Mouse (Mus musculus) liver (tissue): ENCODE measurements around the gene Ciart.
"Not testable (repeated sequence)": the region's sequence is repeated elsewhere in the genome, so short reads cannot be mapped to it uniquely, and the experiment has no call there.

Experiments used
- DNase-seq: peaks from one replicate; pipeline ENCODE4 v3.0.0-alpha.2; 2020; ENCODE audit warnings: mixed read lengths

Gene Ciart

DNA sequence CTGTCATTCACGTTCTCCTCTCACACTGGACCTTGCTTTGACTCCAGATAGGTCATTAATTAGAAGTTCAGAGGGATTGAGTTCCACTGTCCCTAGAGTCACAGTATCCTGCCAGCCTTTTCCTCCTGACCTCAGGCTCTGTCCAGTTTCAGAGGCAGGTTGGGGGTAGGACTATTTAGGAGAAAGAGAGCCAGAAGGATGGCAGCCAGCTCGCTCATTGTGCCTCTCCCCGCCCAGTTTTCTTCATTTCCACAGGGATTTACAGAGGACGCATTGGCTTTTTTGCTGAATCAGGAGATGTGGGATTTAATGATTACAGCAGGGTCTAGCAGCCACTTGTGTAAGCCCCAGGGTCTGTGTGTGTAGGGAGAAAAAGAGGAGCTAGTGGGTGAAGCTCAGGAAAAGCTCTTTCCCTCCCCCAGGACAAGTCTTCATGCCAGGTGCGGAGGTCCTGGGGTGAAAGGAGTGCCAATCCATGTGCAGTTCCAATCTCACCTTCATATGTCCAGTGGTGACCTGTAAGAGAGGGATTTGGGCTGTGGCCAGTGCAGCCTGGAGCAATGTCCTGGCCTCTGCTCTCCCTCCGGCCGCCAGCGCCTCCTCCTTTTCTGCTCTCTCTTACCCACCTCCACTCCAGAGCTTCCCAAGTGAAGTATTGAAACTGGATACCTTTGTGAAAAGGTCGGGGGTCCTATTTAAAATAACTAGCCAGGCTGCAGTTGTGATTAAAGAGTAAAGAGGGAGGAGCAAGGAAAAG, 19.7 kb upstream of the Ciart start:
- no peak for DNase-seq

DNA sequence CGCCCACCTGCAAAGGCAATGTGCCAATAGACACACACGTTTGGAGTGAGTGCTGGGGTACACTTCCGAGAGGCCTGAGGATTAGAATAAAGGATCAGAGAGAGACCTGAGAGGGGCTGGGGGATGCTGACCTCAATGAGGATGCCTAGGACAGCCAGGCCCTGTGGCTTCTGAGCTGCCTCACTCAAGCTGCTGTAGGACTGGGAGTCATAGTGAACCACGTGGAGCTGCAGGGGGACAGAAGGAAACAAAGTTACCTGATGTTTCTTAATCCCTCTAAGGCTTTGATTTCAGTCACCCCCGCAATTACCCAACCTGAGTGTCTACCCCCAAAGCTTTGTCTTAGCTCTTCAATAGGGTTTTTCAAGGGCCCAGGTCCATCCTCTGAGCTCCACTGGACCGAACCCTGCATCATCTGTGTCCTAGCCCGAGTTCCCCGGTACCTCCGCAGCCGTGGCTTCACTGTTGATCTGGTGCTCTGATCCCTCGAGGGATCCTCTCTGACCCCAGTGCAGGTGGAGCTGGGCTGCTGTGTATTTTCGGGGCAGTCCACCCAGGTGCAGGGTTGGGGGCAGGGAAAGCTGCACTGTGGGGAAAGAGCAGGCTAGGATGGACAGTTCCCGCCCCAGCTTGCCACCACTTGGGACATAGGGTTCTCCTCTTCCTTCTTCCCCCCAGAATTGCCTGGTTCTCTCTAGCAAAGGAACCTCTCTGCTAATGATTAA, 17.9 kb upstream of the Ciart start:
- DNase-seq: peak; percentile 19

- not testable (repeated sequence) for DNase-seq
Observed at GRCm38 (mm10) chr3:95895501-95895900, 13.4 kb upstream of the Ciart start.

GRCm38 (mm10) chr3:95894317-95895160, 12.5 kb upstream of the Ciart start:
- peak; percentile 38 for DNase-seq

DNA sequence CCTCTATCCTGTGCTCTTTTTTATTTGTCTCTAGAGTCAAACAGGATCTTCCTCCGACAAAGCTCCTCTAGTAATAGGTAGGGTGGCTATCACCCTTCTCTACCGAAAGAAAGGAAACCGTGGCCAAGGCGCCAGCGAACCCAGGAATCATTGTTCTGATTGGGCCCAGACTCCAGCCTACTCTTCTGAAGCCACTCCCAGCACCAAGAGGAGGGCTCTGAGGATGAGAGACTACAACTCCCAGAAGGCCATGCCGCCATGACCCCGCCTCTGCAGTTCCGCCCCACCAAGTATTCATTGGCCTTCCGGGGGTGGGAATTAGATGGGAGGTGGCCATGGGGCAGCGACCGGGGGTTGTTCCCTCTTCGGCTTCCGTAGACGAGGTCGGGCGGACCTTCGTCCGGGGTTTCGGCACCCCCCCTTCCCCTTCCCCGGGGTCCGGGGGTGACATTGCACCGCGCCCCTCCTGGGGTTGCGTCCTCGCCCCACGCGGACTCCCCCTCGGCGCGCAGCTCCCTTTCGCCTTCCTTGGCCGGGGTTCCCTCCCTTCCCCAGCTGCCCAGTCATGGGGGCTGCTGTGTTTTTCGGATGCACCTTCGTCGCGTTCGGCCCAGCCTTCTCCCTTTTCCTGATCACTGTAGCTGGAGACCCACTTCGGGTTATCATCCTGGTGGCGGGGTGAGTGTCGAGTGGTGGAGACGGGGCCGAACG, 11.7 kb upstream of the Ciart start, which contains the start of gene Aph1a:
TSS of gene Aph1a (plus strand) at position 364 of the 711 bp plus-strand sequence.
- DNase-seq: peak; percentile 96

GRCm38 (mm10) chr3:95893126-95893525, 11.1 kb upstream of the Ciart start:
- DNase-seq: no peak

DNA sequence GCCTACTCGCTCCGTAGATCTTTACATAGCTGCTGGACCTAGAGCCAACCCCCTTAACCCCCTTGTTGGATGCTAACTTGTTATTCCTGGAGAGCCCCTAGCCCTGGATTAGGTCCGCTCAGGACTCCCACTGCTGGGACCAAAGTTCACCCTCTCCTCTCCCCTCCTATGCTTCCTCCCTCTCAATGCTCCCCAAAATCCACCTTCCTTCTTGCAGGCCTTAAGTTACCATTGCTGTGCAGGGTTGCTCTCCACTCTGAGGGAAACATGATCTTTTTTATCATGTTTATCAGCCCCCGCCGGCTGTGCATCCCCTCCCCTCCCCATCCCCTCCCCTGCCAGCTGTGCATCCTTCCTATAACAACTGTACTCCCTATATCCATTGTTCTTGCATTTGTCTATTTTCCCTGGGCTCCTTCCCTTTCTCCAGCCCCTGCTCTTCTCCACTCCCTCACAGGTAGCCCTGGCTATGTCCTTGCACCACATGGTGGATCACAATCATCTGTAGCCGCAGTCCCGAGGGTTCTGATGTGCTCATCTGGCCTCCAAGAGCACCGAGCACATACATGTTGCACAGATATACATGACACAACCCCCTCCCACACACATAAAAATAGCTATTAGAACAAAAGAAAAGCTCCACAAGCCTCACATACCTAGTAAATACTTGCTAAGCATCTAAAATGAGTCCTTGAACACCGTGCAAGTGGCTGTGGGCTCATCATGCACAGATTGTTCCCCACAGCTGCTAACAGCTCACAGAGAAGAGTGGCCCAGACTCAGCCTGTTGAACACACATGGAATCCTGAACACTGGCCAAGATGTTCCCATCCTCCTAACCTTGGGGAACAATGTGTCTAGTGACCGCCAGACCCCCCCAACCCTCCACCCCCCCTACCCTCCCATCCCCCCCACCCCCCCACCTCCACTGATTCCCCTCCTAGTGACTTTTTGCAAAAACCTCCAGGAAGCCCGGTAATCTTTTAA, 10.3 kb upstream of the Ciart start:
- peak; percentile 23 for DNase-seq

DNA sequence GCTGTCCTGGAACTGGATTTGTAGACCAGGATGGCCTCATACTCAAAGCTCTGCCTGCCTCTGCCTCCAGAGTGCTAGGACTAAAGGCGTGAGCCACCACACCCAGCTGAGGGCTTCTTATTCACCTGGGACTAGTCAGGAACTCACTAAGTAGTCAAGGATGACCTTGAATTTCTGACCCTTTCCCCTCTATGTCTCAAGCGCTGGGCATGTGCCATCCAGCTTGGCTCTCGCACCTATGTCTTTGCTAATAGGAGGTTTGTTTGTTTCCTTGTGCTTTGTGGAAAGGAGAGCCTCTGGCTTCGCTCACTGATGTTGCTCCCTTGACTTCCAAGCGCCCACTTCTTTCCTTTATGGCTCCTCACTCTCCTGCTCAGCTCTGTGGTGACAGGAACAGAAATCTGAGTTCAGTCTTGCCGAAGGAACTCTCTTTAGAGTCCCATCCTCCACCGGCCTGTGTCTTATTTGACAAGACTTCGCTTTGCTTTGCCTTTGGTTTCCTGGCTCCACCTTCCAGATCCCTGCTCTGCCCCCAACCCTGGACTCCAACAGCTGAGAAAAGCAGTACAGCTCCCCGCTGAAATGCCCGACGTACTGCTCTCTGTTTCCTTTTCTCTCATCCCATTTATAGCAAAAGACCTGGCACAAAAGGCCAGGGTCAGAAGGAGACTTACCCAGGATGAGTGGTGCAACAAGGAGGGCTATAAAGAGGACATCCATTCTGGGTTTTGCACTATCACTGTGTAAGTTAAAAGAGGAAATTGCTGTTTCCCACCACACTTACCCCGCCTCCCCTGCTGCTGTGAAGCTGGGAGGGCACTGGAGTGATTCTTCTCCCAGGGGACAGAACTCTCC, 9.4 kb upstream of the Ciart start, which contains the start of gene BC028528:
TSS of gene BC028528 (minus strand) at position 795 of the 855 bp plus-strand sequence.
- peak; percentile 49 for DNase-seq

DNA sequence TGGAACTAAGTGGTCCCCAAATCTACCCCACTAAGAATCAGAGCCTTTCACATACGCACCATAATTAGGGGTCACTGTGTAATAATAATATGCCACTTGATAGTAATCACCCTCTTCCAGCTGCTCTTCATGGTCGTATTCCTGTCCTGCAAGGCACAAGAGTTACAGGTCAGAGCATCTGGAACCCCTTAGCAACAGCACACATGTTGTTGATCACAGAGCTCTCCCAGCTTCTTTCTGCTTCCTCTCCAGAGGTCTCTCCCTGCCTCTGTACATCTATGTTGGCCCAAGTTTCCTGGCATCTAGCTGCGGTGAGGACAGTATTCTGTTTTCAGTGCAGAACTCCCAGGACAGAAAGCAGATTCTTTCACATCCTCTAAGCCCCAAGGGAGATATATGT, 7.6 kb upstream of the Ciart start:
- no peak for DNase-seq

DNA sequence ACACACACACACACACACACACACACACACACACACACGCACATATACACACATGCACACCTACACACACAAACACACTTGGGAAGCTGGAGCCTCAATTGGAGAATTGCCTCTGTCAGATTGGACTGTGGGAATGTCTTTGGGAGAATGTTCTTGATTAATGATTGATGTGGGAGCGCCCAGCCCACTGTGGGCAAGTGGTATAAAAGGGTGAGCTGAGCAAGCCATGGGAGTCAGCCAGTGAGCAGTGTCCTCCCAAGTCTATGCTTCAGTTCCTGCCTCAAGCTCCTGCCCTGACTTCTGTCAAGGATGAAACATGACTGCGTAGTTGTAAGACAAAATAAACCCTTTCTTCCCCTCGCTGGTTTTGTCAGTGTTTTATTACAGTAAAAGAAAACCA, 5.5 kb upstream of the Ciart start:
- no peak for DNase-seq

DNA sequence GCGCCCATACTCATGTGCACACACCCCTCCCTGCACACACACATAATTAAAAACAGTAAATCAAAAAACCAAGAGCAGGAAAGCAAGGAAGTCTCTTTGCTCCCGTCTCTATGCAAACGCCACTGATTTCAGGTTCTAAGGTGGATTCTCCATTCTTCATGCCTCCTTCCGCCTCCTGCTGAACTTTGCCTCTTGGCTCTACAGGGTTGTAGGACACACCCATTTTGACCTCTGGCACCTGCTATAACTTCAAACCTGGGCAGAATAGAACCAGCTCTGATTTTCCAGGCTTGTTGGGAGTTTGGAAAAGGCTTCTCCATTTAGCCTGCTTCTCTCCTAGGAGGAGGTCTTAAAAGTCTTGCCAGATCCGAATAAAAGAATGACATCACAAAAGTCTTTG, 2.3 kb upstream of the Ciart start:
- DNase-seq: no peak

- DNase-seq: peak; percentile 70
Observed at GRCm38 (mm10) chr3:95882816-95883425, 870 bp upstream of the Ciart start.

- DNase-seq: no peak
Observed at GRCm38 (mm10) chr3:95879063-95879462, 3.0 kb downstream of the Ciart start.

DNA sequence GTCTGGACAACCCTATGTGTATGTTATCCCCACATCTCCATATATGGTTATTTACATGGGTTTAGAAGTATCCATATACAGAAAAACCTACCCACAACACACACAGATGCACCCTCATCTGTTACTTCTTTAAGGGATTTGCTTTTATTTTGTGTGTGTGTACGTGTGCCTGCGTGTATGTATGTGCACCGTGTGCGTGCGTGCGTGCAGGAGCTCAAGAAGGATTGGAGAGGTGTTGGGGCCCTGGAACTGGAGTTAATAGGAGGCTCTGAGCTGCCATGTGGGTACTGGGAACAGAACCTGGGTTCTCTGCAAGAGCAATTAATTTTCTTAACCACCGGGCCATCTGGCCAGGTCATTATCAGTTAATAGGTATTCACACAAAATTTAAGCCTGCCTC, 10.0 kb downstream of the Ciart start:
- no peak for DNase-seq

GRCm38 (mm10) chr3:95871392-95871867, 10.6 kb downstream of the Ciart start, which contains the start of gene Mrps21:
Mrps21 (minus strand) TSS chr3:95871519.
- peak; percentile 91 for DNase-seq

DNA sequence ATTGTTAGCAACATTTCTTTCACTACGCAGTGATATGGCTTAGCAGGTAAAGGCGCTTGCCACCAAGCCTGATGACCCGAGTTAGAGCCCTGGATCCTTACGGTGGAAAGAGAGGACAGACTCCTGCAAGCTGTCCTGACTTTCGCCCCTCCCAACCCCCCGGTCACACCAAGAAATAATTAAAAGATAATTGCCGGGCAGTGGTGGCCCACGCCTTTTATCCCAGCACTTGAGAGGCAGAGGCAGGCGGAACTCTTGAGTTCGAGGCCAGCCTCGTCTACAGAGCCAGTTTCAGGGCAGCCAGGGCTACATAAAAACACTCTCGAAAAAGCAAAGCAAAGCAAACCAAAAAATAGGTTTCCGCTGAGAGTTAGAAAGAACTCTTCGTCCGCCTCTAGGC, 11.1 kb downstream of the Ciart start:
- DNase-seq: no peak

DNA sequence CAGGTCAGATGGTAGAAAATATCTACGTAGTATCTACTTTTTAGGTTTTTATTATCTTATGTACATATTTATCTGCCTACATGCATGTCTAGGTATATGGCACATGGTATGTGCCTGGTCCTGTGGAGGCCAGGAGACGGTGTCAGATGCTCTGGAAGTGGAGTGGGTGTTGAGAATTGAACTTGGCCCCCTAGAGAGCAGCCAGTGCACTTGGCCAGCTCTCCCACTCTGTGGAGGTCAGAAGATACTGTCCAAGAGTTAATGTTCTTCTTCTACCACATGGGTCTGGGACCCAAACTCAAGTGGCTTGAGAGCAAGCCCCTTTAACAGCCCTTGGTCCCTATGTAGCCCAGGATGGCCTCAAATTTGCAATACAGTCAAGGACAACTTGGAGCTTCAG, 14.6 kb downstream of the Ciart start:
- DNase-seq: no peak

DNA sequence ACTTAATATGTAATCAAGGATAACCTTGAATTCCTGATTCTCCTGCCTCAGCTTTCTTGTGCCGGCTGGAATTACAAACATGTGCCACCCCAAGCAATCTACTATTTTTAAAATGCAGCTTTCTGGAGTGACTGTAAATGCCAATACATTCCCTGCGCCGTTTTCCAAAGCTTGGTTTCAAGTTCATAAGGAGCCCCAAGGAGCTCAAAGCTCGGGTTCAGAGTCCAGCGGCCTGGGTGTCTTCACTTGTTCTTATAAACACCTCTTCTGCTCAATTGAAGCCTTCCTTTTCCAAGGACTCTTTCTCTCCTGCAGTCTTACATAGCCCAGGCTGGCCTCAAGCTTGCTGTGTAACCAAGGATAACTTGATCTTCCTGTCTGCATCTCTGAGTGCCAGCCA, 16.0 kb downstream of the Ciart start:
- DNase-seq: no peak

DNA sequence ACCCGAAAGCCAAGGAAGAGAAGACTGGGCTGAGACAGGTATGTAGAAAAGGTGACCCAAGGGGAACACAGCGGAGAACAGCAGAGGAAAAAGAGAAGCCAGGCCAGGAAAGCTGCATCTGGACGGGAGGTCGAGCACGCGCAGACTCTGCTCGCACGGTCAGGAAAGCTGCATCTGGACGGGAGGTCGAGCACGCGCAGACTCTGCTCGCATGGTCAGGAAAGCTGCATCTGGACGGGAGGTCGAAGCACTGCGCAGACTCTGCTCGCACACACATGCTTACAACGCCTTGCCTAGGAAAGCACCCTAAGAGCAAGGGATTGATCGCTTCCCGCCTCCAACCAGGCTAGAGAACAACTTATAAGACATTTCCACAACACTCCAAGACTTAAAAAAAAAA, 16.5 kb downstream of the Ciart start:
- DNase-seq: no peak

- no peak for DNase-seq
Observed at GRCm38 (mm10) chr3:95865050-95865449, 17.0 kb downstream of the Ciart start.
